Mouse (Mus musculus): Measurements from ENCODE around the gene Dennd5b. TPM values are rescaled to one million over a fixed set of nuclear protein-coding genes. Genes with fewer than 3 reads are reported as not detected.
A peak's percentile ranks its signal among the peaks of the same experiment; 100 is the strongest.

Gene Dennd5b
- polyA plus RNA-seq, 1 experiment from 2014 or later: 9.6 TPM

DNA sequence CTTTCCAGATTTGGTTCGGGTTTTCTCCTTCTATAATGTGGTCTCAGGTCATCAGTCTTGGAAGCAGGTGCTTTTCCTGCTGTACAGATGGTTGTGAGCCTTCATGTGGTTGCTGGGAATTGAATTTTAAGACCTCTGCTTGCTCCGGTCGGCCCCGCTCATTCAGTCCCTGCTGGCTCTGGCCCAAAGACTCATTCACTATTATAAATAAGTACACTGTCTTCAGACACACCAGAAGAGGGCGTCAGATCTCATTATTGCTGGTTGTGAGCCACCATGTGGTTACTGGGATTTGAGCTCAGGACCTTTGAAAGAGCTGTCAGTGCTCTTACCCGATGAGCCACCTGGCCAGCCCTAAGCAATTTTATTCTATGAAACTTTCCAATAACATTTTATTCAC lies 6.1 kb downstream of the Dennd5b start:
- H3K27me3 ChIP-seq (replicated peaks; ENCODE audit: control insufficient read depth, insufficient read depth, low read length): no peaks in the 10 kb centered on the region
- H3K27ac ChIP-seq (ENCODE audit: low read depth, low read length): no peak overlapping the region
- no peak overlapping the region for H3K4me2 ChIP-seq (replicated peaks; ENCODE audit: low read depth)
- no peak overlapping the region for H3K9ac ChIP-seq (ENCODE audit: low read depth, low read length)
- no peak overlapping the region for H3K4me3 ChIP-seq (ENCODE audit: low read depth, low read length)
- TF ChIP-seq CTCF (IDR thresholded peaks at IDR 0.05; ENCODE audit: low read depth): peak; percentile 39
- H3K36me3 ChIP-seq (ENCODE audit: control insufficient read depth, insufficient read depth): no peaks in the 10 kb centered on the region
- WGBS: 66% methylated on average over 6 of the region's 6 CpGs
- no peak for ATAC-seq
- H3K9me3 ChIP-seq (ENCODE audit: control insufficient read depth): no peaks in the 10 kb centered on the region
- no peaks in the 10 kb centered on the region for H3K4me1 ChIP-seq (replicated peaks; ENCODE audit: control insufficient read depth, insufficient read depth, low read length)

DNA sequence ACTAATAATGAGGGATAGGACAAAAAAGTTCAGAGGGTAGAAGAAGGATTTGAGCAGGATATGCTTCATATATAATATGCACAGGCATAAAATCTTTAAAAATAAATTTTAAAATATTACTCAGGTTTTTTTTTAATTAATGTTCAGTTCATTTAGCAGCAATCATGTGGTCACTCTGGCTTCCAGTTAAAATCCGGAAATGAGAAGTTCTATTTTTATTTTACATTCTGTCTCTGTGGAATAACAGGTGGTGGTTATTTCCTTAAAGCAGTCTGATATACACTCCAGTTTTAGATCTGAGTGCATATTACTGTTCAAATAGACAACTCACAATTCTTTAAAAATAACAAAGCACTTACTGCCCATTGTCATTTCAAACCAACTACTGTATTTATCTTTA lies 6.9 kb downstream of the Dennd5b start:
- no peak for TF ChIP-seq CTCF (IDR thresholded peaks at IDR 0.05; ENCODE audit: low read depth)
- WGBS: 41% methylated on average over 1 of the region's 1 CpGs

DNA sequence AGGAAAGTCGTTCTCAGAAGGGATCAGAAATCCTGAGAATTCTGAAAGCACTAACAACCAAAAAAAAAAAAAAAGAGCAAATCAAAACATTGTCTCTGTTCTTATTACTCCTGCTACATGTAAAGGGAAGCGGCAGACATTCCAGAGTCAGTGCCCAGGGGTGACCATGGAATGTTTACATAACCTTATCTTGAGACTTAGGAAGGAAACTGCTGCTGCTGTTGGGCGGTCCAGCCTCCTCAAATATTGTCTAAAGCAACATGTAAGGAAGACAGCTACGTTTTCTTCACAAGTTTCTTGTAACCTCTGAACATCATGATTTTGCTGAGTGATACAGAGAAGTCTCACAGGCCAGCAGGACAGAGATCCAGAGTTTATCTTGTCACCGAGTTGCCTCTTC lies 8.0 kb downstream of the Dennd5b start:
- TF ChIP-seq CTCF (IDR thresholded peaks at IDR 0.05; ENCODE audit: low read depth): no peak
- H3K27ac ChIP-seq (ENCODE audit: low read depth, low read length): 0 out of 2 replicates have a peak overlapping the region, but pooled peaks have one; percentile 11
- 8% methylated on average over 5 of the region's 5 CpGs for WGBS
- no peak overlapping the region for H3K4me3 ChIP-seq (ENCODE audit: low read depth, low read length)
- no peaks in the 10 kb centered on the region for H3K4me1 ChIP-seq (replicated peaks; ENCODE audit: control insufficient read depth, insufficient read depth, low read length)
- no peak overlapping the region for H3K9ac ChIP-seq (ENCODE audit: low read depth, low read length)
- H3K4me2 ChIP-seq (replicated peaks; ENCODE audit: low read depth): 0 out of 2 replicates have a peak overlapping the region, but pooled peaks have one; percentile 17
- no peaks in the 10 kb centered on the region for H3K9me3 ChIP-seq (ENCODE audit: control insufficient read depth)
- ATAC-seq: no peak
- no peaks in the 10 kb centered on the region for H3K27me3 ChIP-seq (replicated peaks; ENCODE audit: control insufficient read depth, insufficient read depth, low read length)
- no peaks in the 10 kb centered on the region for H3K36me3 ChIP-seq (ENCODE audit: control insufficient read depth, insufficient read depth)

More for the DNA sequence above, 6.9 kb downstream of the Dennd5b start:
- no peaks in the 10 kb centered on the region for H3K27me3 ChIP-seq (replicated peaks; ENCODE audit: control insufficient read depth, insufficient read depth, low read length)
- no peak for ATAC-seq
- no peaks in the 10 kb centered on the region for H3K9me3 ChIP-seq (ENCODE audit: control insufficient read depth)
- no peak overlapping the region for H3K9ac ChIP-seq (ENCODE audit: low read depth, low read length)
- no peak overlapping the region for H3K27ac ChIP-seq (ENCODE audit: low read depth, low read length)
- H3K4me2 ChIP-seq (replicated peaks; ENCODE audit: low read depth): no peak overlapping the region
- no peak overlapping the region for H3K4me3 ChIP-seq (ENCODE audit: low read depth, low read length)
- H3K36me3 ChIP-seq (ENCODE audit: control insufficient read depth, insufficient read depth): no peaks in the 10 kb centered on the region
- H3K4me1 ChIP-seq (replicated peaks; ENCODE audit: control insufficient read depth, insufficient read depth, low read length): no peaks in the 10 kb centered on the region

DNA sequence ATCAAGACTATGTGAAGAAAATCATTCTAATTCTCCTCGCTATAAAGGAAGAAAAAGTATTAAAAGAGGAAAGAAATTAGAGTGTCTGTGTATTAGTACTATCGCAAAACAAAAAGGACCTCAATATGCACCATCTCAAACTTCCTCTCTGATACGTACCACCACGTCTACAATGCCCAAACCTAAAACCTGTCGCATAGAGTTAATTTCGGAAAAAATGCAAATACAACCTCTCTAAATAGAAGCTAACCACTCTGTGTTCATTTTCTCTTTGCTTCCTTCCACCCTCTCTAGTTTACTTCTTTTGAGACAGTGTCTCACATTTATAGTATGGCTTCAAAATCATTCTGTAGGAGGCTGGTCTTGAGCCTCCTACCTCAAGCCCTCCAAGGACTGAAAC lies 9.1 kb downstream of the Dennd5b start:
- 96% methylated on average over 6 of the region's 6 CpGs for WGBS

DNA sequence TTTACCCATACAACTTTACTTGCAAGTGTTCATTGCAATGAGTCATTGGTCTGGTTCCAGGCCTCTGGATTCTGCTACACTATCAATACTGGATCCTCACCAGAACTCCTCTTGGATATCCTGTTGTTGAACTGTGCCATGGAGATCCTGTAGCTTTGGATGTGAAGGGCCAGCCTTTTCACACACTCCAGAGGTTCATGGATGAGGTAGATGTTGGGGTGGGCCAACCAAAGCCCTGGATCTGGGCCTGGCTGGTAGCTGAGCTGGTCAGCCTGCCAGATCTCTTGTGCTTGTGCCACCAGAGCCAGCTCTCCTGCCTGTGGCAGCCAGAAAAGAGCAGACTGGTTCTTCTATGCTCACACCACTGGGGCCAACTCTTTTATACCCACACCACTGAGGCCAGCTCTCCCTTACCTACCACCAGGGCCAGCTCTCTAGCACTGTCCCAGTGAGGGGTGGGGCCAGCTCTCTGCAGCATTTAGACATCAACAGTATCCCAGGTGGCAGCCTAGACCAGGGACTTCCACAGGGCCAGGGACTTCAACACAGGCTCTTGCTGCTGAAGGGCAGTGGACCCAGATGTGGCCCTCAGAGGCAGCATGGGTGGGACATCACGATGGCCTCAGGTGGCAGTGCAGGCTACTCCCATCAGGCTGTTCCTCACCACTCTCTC lies 24.2 kb downstream of the Dennd5b start:
- Histone ChIP-seq H3K4me1 (replicated peaks; ENCODE audit: control insufficient read depth, insufficient read depth, low read length) (no peaks in the 10 kb centered on the region), H3K4me2 (replicated peaks; ENCODE audit: low read depth) (no peak overlapping the region), H3K27me3 (replicated peaks; ENCODE audit: control insufficient read depth, insufficient read depth, low read length) (no peaks in the 10 kb centered on the region), H3K9me3 (ENCODE audit: control insufficient read depth) (no peaks in the 10 kb centered on the region), H3K27ac (ENCODE audit: low read depth, low read length) (no peak overlapping the region), H3K4me3 (ENCODE audit: low read depth, low read length) (no peak overlapping the region), H3K36me3 (ENCODE audit: control insufficient read depth, insufficient read depth) (no peaks in the 10 kb centered on the region; the same call in 1 of the 2 replicates), H3K9ac (ENCODE audit: low read depth, low read length) (no peak overlapping the region)
- no peak for TF ChIP-seq CTCF (IDR thresholded peaks at IDR 0.05; ENCODE audit: low read depth)
- WGBS: 79% methylated on average over 1 of the region's 1 CpGs
- peak; percentile 23; the same call in 1 of the 2 replicates for ATAC-seq

More for the DNA sequence above, 9.1 kb downstream of the Dennd5b start:
- no peak for ATAC-seq
- H3K4me1 ChIP-seq (replicated peaks; ENCODE audit: control insufficient read depth, insufficient read depth, low read length): no peaks in the 10 kb centered on the region
- H3K27ac ChIP-seq (ENCODE audit: low read depth, low read length): no peak overlapping the region
- H3K27me3 ChIP-seq (replicated peaks; ENCODE audit: control insufficient read depth, insufficient read depth, low read length): no peaks in the 10 kb centered on the region
- H3K36me3 ChIP-seq (ENCODE audit: control insufficient read depth, insufficient read depth): no peaks in the 10 kb centered on the region
- TF ChIP-seq CTCF (IDR thresholded peaks at IDR 0.05; ENCODE audit: low read depth): no peak
- H3K9ac ChIP-seq (ENCODE audit: low read depth, low read length): no peak overlapping the region
- H3K4me3 ChIP-seq (ENCODE audit: low read depth, low read length): no peak overlapping the region
- no peak overlapping the region for H3K4me2 ChIP-seq (replicated peaks; ENCODE audit: low read depth)
- no peaks in the 10 kb centered on the region for H3K9me3 ChIP-seq (ENCODE audit: control insufficient read depth)

DNA sequence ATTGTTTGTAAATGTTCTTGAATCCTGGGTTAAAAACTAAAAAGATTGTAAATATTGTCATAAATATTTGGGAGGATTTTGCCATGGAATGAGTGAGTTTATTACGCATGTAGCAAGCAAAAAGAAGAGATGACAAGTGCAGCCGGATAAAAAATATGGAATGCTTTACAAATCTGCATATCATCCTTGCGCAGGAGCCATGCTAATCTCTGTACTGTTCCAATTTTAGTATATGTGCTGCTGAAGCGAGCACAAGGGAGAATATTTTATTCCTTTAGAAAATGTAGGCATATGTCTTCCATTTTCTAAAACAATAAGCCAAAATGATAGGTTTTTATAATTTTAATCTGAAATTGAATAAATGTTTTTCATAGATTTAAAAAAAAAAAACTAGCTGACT lies 27.6 kb downstream of the Dennd5b start:
- H3K36me3 ChIP-seq (ENCODE audit: control insufficient read depth, insufficient read depth): no peaks in the 10 kb centered on the region; the same call in 1 of the 2 replicates
- no peak overlapping the region for H3K4me3 ChIP-seq (ENCODE audit: low read depth, low read length)
- no peak for TF ChIP-seq CTCF (IDR thresholded peaks at IDR 0.05; ENCODE audit: low read depth)
- 0 out of 2 replicates have a peak, but pooled peaks cover 3% of the 10 kb centered on the region for H3K4me1 ChIP-seq (replicated peaks; ENCODE audit: control insufficient read depth, insufficient read depth, low read length)
- H3K4me2 ChIP-seq (replicated peaks; ENCODE audit: low read depth): no peak overlapping the region
- no peaks in the 10 kb centered on the region for H3K27me3 ChIP-seq (replicated peaks; ENCODE audit: control insufficient read depth, insufficient read depth, low read length)
- 94% methylated on average over 4 of the region's 4 CpGs for WGBS
- ATAC-seq: no peak
- H3K9me3 ChIP-seq (ENCODE audit: control insufficient read depth): no peaks in the 10 kb centered on the region
- H3K27ac ChIP-seq (ENCODE audit: low read depth, low read length): no peak overlapping the region
- H3K9ac ChIP-seq (ENCODE audit: low read depth, low read length): no peak overlapping the region
